Mouse (Mus musculus) MEL (cell line): ENCODE measurements around the gene Ugt2b35.

Experiments used
- BHLHE40 ChIP-seq: IDR thresholded peaks from 2 replicates; pipeline ENCODE4 v1.6.1; 2012; ENCODE audit warnings: low read depth, mild to moderate bottlenecking, inconsistent platforms, low read length, improper control_type of control experiment, borderline replicate concordance
- CTCF ChIP-seq, 3 experiments: IDR thresholded peaks in 2 of 3; conservative IDR thresholded peaks in 1 of 3; 2 replicates each; pipeline ENCODE4 v1.5.1; 2011 to 2012; ENCODE audit warnings: low read length in 3 of 3, low read depth in 2 of 3, mild to moderate bottlenecking in 2 of 3, improper control_type of control experiment in 1 of 3, inconsistent platforms in 1 of 3, mixed read lengths in 1 of 3, moderate library complexity in 1 of 3; ENCODE audit not compliant: control insufficient read depth in 1 of 3, insufficient read depth in 1 of 3, poor library complexity in 1 of 3, severe bottlenecking in 1 of 3
- KAT2A ChIP-seq: conservative IDR thresholded peaks from 2 replicates; pipeline ENCODE4 v1.6.1; 2012; ENCODE audit warnings: low read depth, low read length, improper control_type of control experiment, inconsistent platforms
- MAFK ChIP-seq: IDR thresholded peaks from 2 replicates; pipeline ENCODE4 v1.6.1; 2011; ENCODE audit warnings: low read depth, mild to moderate bottlenecking, low read length, improper control_type of control experiment, borderline replicate concordance
- POLR2A ChIP-seq, 2 experiments: IDR thresholded peaks; 2 replicates each; pipeline ENCODE4 v1.6.1; 2011 to 2012; ENCODE audit warnings: low read length in 2 of 2, mild to moderate bottlenecking in 2 of 2, control low read depth in 1 of 2, improper control_type of control experiment in 1 of 2, low read depth in 1 of 2, moderate library complexity in 1 of 2; ENCODE audit not compliant: control insufficient read depth in 1 of 2, insufficient read depth in 1 of 2, poor library complexity in 1 of 2
- TCF12 ChIP-seq: IDR thresholded peaks from 2 replicates; pipeline ENCODE4 v1.6.1; 2014; ENCODE audit warnings: low read depth, mild to moderate bottlenecking, inconsistent platforms, low read length, improper control_type of control experiment, moderate library complexity
- USF1 ChIP-seq: IDR thresholded peaks from 2 replicates; pipeline ENCODE4 v1.6.1; 2014; ENCODE audit warnings: low read depth, mild to moderate bottlenecking, inconsistent platforms, low read length, improper control_type of control experiment, moderate library complexity

DNA sequence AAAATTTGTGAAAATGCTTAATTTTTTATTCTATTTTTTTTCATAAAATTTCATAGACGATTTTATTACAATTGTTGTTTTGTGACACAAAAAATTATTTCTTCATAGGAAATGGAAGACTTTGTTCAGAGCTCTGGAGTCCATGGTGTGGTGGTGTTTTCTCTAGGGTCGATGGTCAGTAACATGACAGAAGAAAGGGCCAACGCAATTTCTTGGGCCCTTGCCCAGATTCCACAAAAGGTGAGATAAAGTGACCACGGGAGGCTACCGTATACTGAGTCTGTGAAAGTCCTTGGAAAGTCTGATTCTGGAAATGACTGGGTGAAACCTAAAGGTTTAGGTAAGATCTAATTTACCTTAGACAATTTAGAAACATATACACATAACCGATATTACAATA lies 4.1 kb downstream of the Ugt2b35 start:
- TF ChIP-seq CTCF (IDR thresholded peaks at IDR 0.05 in 2 of 3, conservative IDR thresholded peaks at IDR 0.05 in 1 of 3; ENCODE audit: control insufficient read depth in 1 of 3, insufficient read depth in 1 of 3, low read depth in 2 of 3, low read length in 3 of 3, poor library complexity in 1 of 3, severe bottlenecking in 1 of 3) (no peak), POLR2A (IDR thresholded peaks at IDR 0.05; ENCODE audit: control insufficient read depth in 1 of 2, insufficient read depth in 1 of 2, low read depth in 1 of 2, low read length in 2 of 2, poor library complexity in 1 of 2) (no peak), KAT2A (no peak), USF1 (no peak), BHLHE40 (no peak), TCF12 (no peak), MAFK (no peak)
